ENCODE assay signal across 8 mouse cellular contexts in genomic region chr10:107752351-107753143, GRCm38 (mm10). TPM values are rescaled to one million over a fixed set of nuclear protein-coding genes. Genes with fewer than 3 reads are reported as not detected.
DNase-seq lines count a peak whose midpoint lies in the region; ATAC-seq and TF ChIP-seq lines count a peak whose summit lies in the region.

No protein-coding gene starts in this region.

- WGBS in kidney, postnatal 0 days: 25% methylated on average over 15 of the region's 15 CpGs
- WGBS in midbrain, embryonic 15.5 days: 19% methylated on average over 15 of the region's 15 CpGs

- H3K9ac ChIP-seq in kidney, postnatal 0 days (ENCODE audit: low read depth, low read length): no peak overlapping the region
- no peak overlapping the region for H3K9ac ChIP-seq in midbrain, embryonic 15.5 days

- H3K27ac ChIP-seq in kidney, postnatal 0 days: no peak overlapping the region
- H3K27ac ChIP-seq in midbrain, embryonic 15.5 days: no peak overlapping the region

- TF ChIP-seq CTCF in kidney, postnatal 0 days (IDR thresholded peaks at IDR 0.05; ENCODE audit: low read depth): no peak

- no peak overlapping the region for H3K4me3 ChIP-seq in kidney, postnatal 0 days (replicated peaks; ENCODE audit: low read depth, low read length)
- peak overlapping the region; percentile 17 for H3K4me3 ChIP-seq in midbrain, embryonic 15.5 days

- no peaks in the 10 kb centered on the region for H3K9me3 ChIP-seq in kidney, postnatal 0 days (replicated peaks; ENCODE audit: low read length)
- no peaks in the 10 kb centered on the region for H3K9me3 ChIP-seq in midbrain, embryonic 15.5 days

- H3K4me2 ChIP-seq in kidney, postnatal 0 days (ENCODE audit: low read length): peak overlapping the region; percentile 41
- peak overlapping the region; percentile 41 for H3K4me2 ChIP-seq in midbrain, embryonic 15.5 days

- H3K4me1 ChIP-seq in kidney, postnatal 0 days (replicated peaks; ENCODE audit: insufficient read depth, low read length): no peaks in the 10 kb centered on the region
- H3K4me1 ChIP-seq in midbrain, embryonic 15.5 days: peaks cover 11% of the 10 kb centered on the region

- no peaks in the 10 kb centered on the region for H3K36me3 ChIP-seq in kidney, postnatal 0 days (ENCODE audit: insufficient read depth, low read length)
- no peaks in the 10 kb centered on the region for H3K36me3 ChIP-seq in midbrain, embryonic 15.5 days (replicated peaks)

- DNase-seq in kidney, postnatal 0 days (ENCODE audit: low spot score): peak; percentile 22
- DNase-seq in kidney, adult 11 months: no peak
- DNase-seq in frontal cortex, adult 2 months (ENCODE audit: extremely low spot score in 1 of 2, low spot score in 1 of 2): peak; percentile 72 to 87
- peak; percentile 73 for DNase-seq in layer of hippocampus, adult 9-11 months
- no peak for DNase-seq in urinary bladder, postnatal 4 days (ENCODE audit: low spot score in 2 of 2)
- DNase-seq in urinary bladder, postnatal 25 days (ENCODE audit: low spot score): no peak

- H3K27me3 ChIP-seq in kidney, postnatal 0 days (ENCODE audit: insufficient read depth, low read length): no peaks in the 10 kb centered on the region
- H3K27me3 ChIP-seq in midbrain, embryonic 15.5 days (replicated peaks): no peaks in the 10 kb centered on the region

- no peak for ATAC-seq in kidney, postnatal 0 days (replicated peaks; ENCODE audit: low FRiP score, low read depth)
- peak; percentile 84 for ATAC-seq in midbrain, embryonic 15.5 days (replicated peaks)
- no peak for ATAC-seq in megakaryocyte, adult 5-6 weeks (ENCODE audit: poor library complexity, severe bottlenecking)

RNA-seq across cellular contexts. Expression of gene Ptprq, which starts 32.7 kb away (rescaled TPM):
- 0.09 and 0.14 TPM in 2 replicates for polyA plus RNA-seq in kidney, postnatal 0 days (2015; fragmentation: Nextera tagmentation; extraction: Ambion mirVana)
- polyA plus RNA-seq in frontal cortex, adult 2 months (2012; rRNA removed): 0.02 and 0.04 TPM in 2 replicates
- 0.13 and 0.26 TPM in 2 replicates for polyA plus RNA-seq in midbrain, embryonic 15.5 days (2015; fragmentation: Nextera tagmentation; extraction: Ambion mirVana)
- not detected in 2 replicates for total RNA-seq in megakaryocyte, adult 5-6 weeks (2015)
- total RNA-seq in megakaryocyte, adult 5-6 weeks (2017): not detected in 2 replicates

Comparison
In these comparisons a context has a peak if more than half of its experiments do, and no peak if none do; other contexts are left out.
1. DNase-seq: peak in kidney, postnatal 0 days (single experiment), frontal cortex, adult 2 months (2 of 2) and layer of hippocampus, adult 9-11 months (single experiment); none in kidney, adult 11 months (single experiment), urinary bladder, postnatal 4 days (0 of 2) and urinary bladder, postnatal 25 days (single experiment).